Mouse (Mus musculus) olfactory bulb, adult 2 months (tissue): ENCODE measurements around the gene Prkn.

ENCODE experiments used
- CTCF ChIP-seq: fragments of 200-500 bp; IDR thresholded peaks from 2 replicates; pipeline ENCODE4 v1.5.1; 2012; ENCODE audit warnings: low read depth, mild to moderate bottlenecking, low read length, moderate library complexity; ENCODE audit not compliant: insufficient read depth
- POLR2A ChIP-seq: fragments of 200-500 bp; IDR thresholded peaks from 2 replicates; pipeline ENCODE4 v1.6.1; 2012; ENCODE audit warnings: mild to moderate bottlenecking, low read depth, low read length, moderate library complexity; ENCODE audit not compliant: insufficient read depth

DNA sequence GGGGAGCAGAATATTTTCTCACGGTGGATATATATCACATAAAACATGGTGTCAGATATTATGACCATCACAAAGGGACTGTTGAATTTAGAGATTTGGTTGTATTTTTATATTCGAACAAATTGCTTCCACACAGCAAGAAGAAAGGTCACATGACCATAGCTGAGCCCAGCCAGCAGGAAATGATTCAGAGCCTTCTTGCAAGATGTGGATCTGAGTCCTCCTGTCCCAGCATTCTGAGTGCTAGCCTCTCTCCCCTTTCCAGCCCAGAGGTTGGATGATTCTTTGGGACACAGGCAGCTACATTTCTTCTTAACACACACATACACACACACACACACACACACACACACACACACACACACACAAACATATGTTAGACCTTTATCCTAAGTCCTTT, 1022.2 kb downstream of the Prkn start:
- TF ChIP-seq CTCF: no peak
- TF ChIP-seq POLR2A: no peak
